Mouse (Mus musculus): ENCODE measurements around the gene Pum3.
"Not testable (repeated sequence)": the region's sequence is repeated elsewhere in the genome, so short reads cannot be mapped to it uniquely, and the experiment has no call there.

GRCm38 (mm10) chr19:27389566-27389965 is 40.1 kb downstream of the Pum3 start:
- TF ChIP-seq CTCF (IDR thresholded peaks at IDR 0.05; ENCODE audit: extremely low read depth, insufficient read length, insufficient replicate concordance, low read depth, low read length); POLR2A (IDR thresholded peaks at IDR 0.05; ENCODE audit: low read depth, low read length): not testable (repeated sequence)

Data from small intestine, adult 2 months (tissue).